Mouse (Mus musculus) lung, embryonic 16.5 days (tissue): ENCODE measurements around the gene Nucks1. TPM values are rescaled to one million over a fixed set of nuclear protein-coding genes. Genes with fewer than 3 reads are reported as not detected.
"Not testable (repeated sequence)": the region's sequence is repeated elsewhere in the genome, so short reads cannot be mapped to it uniquely, and the experiment has no call there.

Experiments
- ATAC-seq: fragments of 200-750 bp; cut with Nextera tagmentation; 2 replicates; pipeline ENCODE4 v1.8.0; 2017; ENCODE audit warnings: low read depth, mild to moderate bottlenecking, moderate library complexity
- H3K27ac ChIP-seq: fragments of 300-500 bp; sonication (generic); 2 replicates; pipeline ENCODE4 v1.5.1; 2014; ENCODE audit warnings: mild to moderate bottlenecking, control low read depth, low read length
- H3K27me3 ChIP-seq: fragments of 300-500 bp; sonication (generic); 2 replicates; pipeline ENCODE4 v1.6.1; 2014; ENCODE audit warnings: low read depth, low read length, mixed read lengths; ENCODE audit not compliant: control insufficient read depth, insufficient read depth
- H3K36me3 ChIP-seq: fragments of 300-500 bp; sonication (generic); 2 replicates; pipeline ENCODE4 v1.6.1; 2014; ENCODE audit warnings: low read length; ENCODE audit not compliant: control insufficient read depth, insufficient read depth
- H3K4me1 ChIP-seq: fragments of 300-500 bp; sonication (generic); replicated peaks from 2 replicates; pipeline ENCODE4 v1.6.1; 2014; ENCODE audit warnings: low read length, mixed read lengths; ENCODE audit not compliant: control insufficient read depth, insufficient read depth
- H3K4me2 ChIP-seq: fragments of 300-500 bp; sonication (generic); 2 replicates; pipeline ENCODE4 v1.6.1; 2014; ENCODE audit warnings: low read depth, low read length, control low read depth
- H3K4me3 ChIP-seq: fragments of 300-500 bp; sonication (generic); 2 replicates; pipeline ENCODE4 v1.5.1; 2014; ENCODE audit warnings: mild to moderate bottlenecking, low read length, control low read depth
- H3K9ac ChIP-seq: fragments of 300-500 bp; sonication (generic); 2 replicates; pipeline ENCODE4 v1.6.1; 2014; ENCODE audit warnings: low read length, control low read depth
- H3K9me3 ChIP-seq: fragments of 300-500 bp; sonication (generic); 2 replicates; pipeline ENCODE4 v1.6.1; 2016; ENCODE audit warnings: low read length; ENCODE audit not compliant: control insufficient read depth
- WGBS: fragments of 180-500 bp; shearing (Covaris S2); extraction: QIAGEN DNeasy Blood & Tissue Kit; methylation state at CpG from one replicate; pipeline ENCODE4 v1.1.7; 2014; 5-methylcytosine and 5-hydroxymethylcytosine counted together
- polyA plus RNA-seq: library from polyadenylated mRNA; unstranded; fragments of >200 nt; fragmentation: Nextera tagmentation; extraction: Ambion mirVana; gene quantifications from 2 replicates; pipeline ENCODE4 v1.2.1, GENCODE M21; 2015

Gene Nucks1
- polyA plus RNA-seq, 1 experiment from 2014 or later = 82.9 TPM

- ATAC-seq, H3K4me2 ChIP-seq, H3K9me3 ChIP-seq, H3K4me3 ChIP-seq, H3K4me1 ChIP-seq, H3K9ac ChIP-seq, H3K27me3 ChIP-seq, H3K27ac ChIP-seq, H3K36me3 ChIP-seq: not testable (repeated sequence)
- WGBS = 96% methylated on average over 2 of the region's 2 CpGs
Measured at GRCm38 (mm10) chr1:131909236-131909635, 1.1 kb upstream of the Nucks1 start.

- Histone ChIP-seq H3K4me1 (peaks cover 9% of the 10 kb centered on the region), H3K9me3 (no peaks in the 10 kb centered on the region), H3K27ac (peak overlapping the region; percentile 93), H3K27me3 (peaks cover 3% of the 10 kb centered on the region; the same call in 1 of the 2 replicates), H3K36me3 (no peaks in the 10 kb centered on the region), H3K4me3 (peak overlapping the region; percentile 90), H3K9ac (peak overlapping the region; percentile 99), H3K4me2 (peak overlapping the region; percentile 49)
- peak; percentile 82 for ATAC-seq
- WGBS = under 1% methylated on average over 56 of the region's 88 CpGs
Measured at GRCm38 (mm10) chr1:131910674-131911558, 582 bp downstream of the Nucks1 start.

GRCm38 (mm10) chr1:131917634-131918033 lies 7.3 kb downstream of the Nucks1 start:
- no peaks in the 10 kb centered on the region for H3K4me1 ChIP-seq
- H3K4me2 ChIP-seq = no peak overlapping the region
- WGBS = 65% methylated on average over 6 of the region's 6 CpGs
- ATAC-seq = no peak
- no peak overlapping the region for H3K9ac ChIP-seq
- no peaks in the 10 kb centered on the region for H3K27me3 ChIP-seq
- H3K9me3 ChIP-seq = no peaks in the 10 kb centered on the region
- no peak overlapping the region for H3K27ac ChIP-seq
- H3K36me3 ChIP-seq = peaks cover 26% of the 10 kb centered on the region
- H3K4me3 ChIP-seq = no peak overlapping the region

GRCm38 (mm10) chr1:131919052-131919451 lies 8.7 kb downstream of the Nucks1 start:
- peaks cover 34% of the 10 kb centered on the region for H3K36me3 ChIP-seq
- ATAC-seq = no peak
- 97% methylated on average over 2 of the region's 2 CpGs for WGBS
- H3K9ac ChIP-seq = no peak overlapping the region
- no peak overlapping the region for H3K4me3 ChIP-seq
- no peak overlapping the region for H3K4me2 ChIP-seq
- no peak overlapping the region for H3K27ac ChIP-seq
- no peaks in the 10 kb centered on the region for H3K4me1 ChIP-seq
- no peaks in the 10 kb centered on the region for H3K9me3 ChIP-seq
- no peaks in the 10 kb centered on the region for H3K27me3 ChIP-seq

- Histone ChIP-seq H3K27me3 (no peaks in the 10 kb centered on the region), H3K4me3 (no peak overlapping the region), H3K4me1 (no peaks in the 10 kb centered on the region), H3K36me3 (peaks cover 54% of the 10 kb centered on the region), H3K27ac (no peak overlapping the region), H3K9me3 (no peaks in the 10 kb centered on the region), H3K4me2 (no peak overlapping the region), H3K9ac (no peak overlapping the region)
- 91% methylated on average over 3 of the region's 3 CpGs for whole genome bisulfite sequencing
- no peak for ATAC-seq
Measured at GRCm38 (mm10) chr1:131922100-131922499, 11.8 kb downstream of the Nucks1 start.

GRCm38 (mm10) chr1:131933471-131933870 lies 23.1 kb downstream of the Nucks1 start:
- H3K4me2 ChIP-seq = no peak overlapping the region
- no peaks in the 10 kb centered on the region for H3K9me3 ChIP-seq
- no peaks in the 10 kb centered on the region for H3K27me3 ChIP-seq
- no peak overlapping the region for H3K9ac ChIP-seq
- H3K4me3 ChIP-seq = no peak overlapping the region
- 82% methylated on average over 2 of the region's 2 CpGs for WGBS
- ATAC-seq = no peak
- H3K27ac ChIP-seq = no peak overlapping the region
- peaks cover 32% of the 10 kb centered on the region for H3K36me3 ChIP-seq
- H3K4me1 ChIP-seq = 0 out of 2 replicates have a peak, but pooled peaks cover 4% of the 10 kb centered on the region

- peak; percentile 15; the same call in 1 of the 2 replicates for ATAC-seq
- Histone ChIP-seq H3K9ac (no peak overlapping the region), H3K36me3 (peaks cover 5% of the 10 kb centered on the region), H3K4me2 (no peak overlapping the region), H3K27ac (peak overlapping the region; percentile 82), H3K27me3 (no peaks in the 10 kb centered on the region), H3K4me1 (0 out of 2 replicates have a peak, but pooled peaks cover 8% of the 10 kb centered on the region), H3K4me3 (no peak overlapping the region), H3K9me3 (no peaks in the 10 kb centered on the region)
- WGBS = 53% methylated on average over 6 of the region's 6 CpGs
Measured at GRCm38 (mm10) chr1:131937659-131938305, 27.4 kb downstream of the Nucks1 start.

- ATAC-seq = peak; percentile 84
- H3K4me1 ChIP-seq = 0 out of 2 replicates have a peak, but pooled peaks cover 8% of the 10 kb centered on the region
- WGBS = 25% methylated on average over 1 of the region's 1 CpGs
- no peak overlapping the region for H3K4me3 ChIP-seq
- no peak overlapping the region for H3K9ac ChIP-seq
- peaks cover under 1% of the 10 kb centered on the region for H3K36me3 ChIP-seq
- H3K9me3 ChIP-seq = no peaks in the 10 kb centered on the region
- no peak overlapping the region for H3K4me2 ChIP-seq
- peak overlapping the region; percentile 82 for H3K27ac ChIP-seq
- H3K27me3 ChIP-seq = no peaks in the 10 kb centered on the region
Measured at GRCm38 (mm10) chr1:131938811-131939210, 28.5 kb downstream of the Nucks1 start.

- H3K36me3 ChIP-seq = no peaks in the 10 kb centered on the region
- no peak overlapping the region for H3K27ac ChIP-seq
- H3K4me1 ChIP-seq = 0 out of 2 replicates have a peak, but pooled peaks cover 8% of the 10 kb centered on the region
- WGBS = 72% methylated on average over 2 of the region's 2 CpGs
- H3K9ac ChIP-seq = no peak overlapping the region
- no peak for ATAC-seq
- no peak overlapping the region for H3K4me2 ChIP-seq
- H3K4me3 ChIP-seq = no peak overlapping the region
- H3K9me3 ChIP-seq = no peaks in the 10 kb centered on the region
- no peaks in the 10 kb centered on the region for H3K27me3 ChIP-seq
Measured at GRCm38 (mm10) chr1:131940711-131941244, 30.4 kb downstream of the Nucks1 start.
